Mouse (Mus musculus) thymus, postnatal 14 days (tissue): ENCODE measurements around the gene Igf2bp1.

Source experiments
- DNase-seq: peaks from one replicate; pipeline ENCODE4 v3.0.0; 2021

Gene Igf2bp1

DNA sequence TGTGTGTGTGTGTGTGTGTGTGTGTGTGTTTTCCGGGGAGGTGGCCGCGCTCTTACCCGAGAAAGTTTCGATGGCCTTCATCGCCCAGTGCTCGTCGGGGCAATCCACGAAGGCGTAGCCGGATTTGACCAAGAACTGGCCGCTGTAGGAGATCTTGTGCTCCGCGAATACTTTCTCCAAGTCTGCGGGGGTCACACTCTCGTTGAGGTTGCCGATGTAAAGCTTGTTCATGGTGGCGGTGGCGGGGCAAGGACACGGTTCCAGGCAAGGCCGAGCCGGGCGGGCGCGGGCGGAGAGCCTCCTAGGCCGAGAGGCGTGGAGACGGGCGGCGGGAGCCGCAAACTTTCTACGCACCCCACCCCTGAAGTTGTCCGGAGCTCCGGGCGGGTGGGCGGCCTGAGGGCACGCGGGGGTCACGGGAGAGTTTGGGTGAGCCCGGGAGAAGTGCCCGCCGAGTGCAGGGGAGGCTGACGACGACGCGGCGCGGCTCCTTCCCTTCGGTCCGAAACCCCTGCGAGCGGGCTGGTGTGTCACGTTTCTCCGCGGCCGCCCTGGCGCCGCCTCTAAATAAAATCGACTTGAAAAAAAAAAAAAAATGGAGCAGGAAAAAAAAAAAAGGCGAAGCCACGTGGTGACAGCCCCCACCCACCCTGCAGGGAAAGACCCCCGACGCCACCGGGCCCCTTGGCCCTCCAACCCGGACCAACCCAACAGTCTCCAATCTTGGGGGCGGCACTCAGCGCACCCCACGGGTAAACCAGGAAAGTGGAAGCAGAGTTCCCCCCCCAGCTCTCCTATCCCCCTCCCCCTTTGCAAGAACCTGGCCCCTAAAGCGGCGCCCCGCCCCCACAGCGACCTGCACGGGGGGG, at the start of gene Igf2bp1:
Gene Igf2bp1, minus strand, starts transcription at position 538 of the 869 bp plus-strand sequence.
- peak; percentile 17 for DNase-seq

- no peak for DNase-seq
Measured at GRCm38 (mm10) chr11:96050854-96051253, 45.1 kb upstream of the Igf2bp1 start.

- no peak for DNase-seq
Measured at GRCm38 (mm10) chr11:96049939-96050338, 44.2 kb upstream of the Igf2bp1 start.

GRCm38 (mm10) chr11:96047469-96048373, 42.0 kb upstream of the Igf2bp1 start:
- DNase-seq: no peak

DNA sequence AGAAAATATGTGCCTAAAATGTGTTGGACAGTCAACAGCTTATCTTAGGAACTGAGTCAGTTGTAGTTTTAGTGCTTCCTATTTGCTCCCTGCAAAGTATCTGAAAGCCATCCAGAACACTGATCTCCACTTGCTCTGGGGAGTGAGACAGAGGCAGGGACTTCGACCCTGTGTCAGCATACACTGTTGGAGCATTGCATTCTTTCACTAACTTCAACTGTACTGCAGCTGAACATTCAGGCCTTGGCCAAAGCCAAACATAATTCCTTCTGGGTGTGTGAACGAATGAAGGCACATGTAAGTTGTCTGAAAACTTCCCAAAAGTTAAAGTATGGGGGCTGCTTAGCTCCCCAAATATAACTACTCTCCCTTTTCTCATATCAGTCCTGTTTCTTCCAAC, 41.1 kb upstream of the Igf2bp1 start:
- DNase-seq: no peak

DNA sequence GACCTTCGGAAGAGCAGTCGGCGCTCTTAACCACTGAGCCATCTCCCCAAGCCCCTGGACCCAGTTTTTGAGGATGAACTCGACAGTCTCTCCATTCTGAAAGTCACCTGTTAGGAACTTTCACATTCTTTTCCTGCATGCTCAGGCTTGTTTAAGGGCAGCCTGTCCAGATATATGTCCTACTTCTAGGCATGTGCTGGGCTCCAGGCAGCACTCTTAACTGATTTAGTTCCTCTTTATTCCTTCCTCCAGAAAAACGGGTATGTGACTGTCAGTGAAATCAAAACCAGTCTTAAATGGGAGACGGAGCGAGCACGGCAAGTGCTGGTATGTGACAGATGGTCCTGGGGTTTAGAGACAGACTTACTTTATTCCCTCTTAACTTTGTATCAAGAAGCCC, 40.3 kb upstream of the Igf2bp1 start:
- DNase-seq: no peak

DNA sequence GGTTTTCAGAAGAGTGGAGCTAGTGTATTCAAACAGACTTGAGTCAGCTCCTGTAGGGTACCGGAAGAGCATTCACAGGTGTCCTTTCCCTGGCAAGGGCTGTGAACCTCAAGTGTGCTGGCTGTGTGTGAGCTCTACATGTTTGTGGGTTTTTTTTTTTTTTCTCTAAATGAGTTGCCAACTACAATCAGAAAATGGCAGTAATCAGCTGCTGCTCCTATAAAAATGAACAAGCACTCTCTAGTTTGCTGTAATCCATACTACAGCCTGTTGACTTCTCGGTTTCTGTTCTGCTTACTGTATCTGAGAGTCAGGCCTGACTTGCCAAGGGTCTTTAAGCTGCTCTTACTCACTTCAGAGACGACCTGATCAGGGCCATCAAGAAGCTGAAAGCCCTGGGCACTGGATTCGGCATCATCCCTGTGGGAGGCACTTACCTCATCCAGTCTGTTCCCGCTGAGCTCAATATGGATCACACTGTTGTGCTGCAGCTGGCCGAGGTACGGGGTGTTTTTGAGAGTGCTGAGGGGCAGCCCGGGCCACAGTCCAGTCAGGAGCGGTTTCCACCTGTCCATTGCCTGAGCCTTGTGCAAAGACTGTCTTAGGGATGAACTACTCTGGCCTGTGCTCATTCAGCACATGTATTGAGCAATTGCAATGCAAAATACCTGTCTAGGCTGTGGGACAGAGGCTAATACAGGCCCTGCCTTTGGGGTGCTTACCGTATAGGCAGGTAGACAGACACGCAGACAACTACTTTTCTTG, 39.2 kb upstream of the Igf2bp1 start:
- DNase-seq: no peak

GRCm38 (mm10) chr11:96038560-96038959, 32.8 kb upstream of the Igf2bp1 start:
- DNase-seq: no peak

DNA sequence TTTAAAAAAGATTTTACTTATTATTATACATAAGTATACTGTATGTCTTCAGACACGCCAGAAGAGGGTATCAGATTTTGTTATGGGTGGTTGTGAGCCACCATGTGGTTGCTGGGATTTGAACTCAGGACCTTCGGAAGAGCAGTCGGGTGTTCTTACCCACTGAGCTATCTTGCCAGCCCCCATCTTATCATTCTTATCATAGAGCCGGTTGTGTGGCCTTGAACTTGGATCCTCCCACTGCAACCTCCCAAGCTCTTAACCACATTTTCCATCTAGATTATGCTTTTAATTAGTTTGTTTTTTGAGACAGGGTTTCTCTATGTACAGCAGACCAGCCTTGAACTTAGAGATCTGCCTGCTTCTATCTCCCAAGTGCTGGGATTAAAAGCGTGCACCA, 31.8 kb upstream of the Igf2bp1 start:
- DNase-seq: no peak

- no peak for DNase-seq
Measured at GRCm38 (mm10) chr11:96035133-96035532, 29.4 kb upstream of the Igf2bp1 start.

DNA sequence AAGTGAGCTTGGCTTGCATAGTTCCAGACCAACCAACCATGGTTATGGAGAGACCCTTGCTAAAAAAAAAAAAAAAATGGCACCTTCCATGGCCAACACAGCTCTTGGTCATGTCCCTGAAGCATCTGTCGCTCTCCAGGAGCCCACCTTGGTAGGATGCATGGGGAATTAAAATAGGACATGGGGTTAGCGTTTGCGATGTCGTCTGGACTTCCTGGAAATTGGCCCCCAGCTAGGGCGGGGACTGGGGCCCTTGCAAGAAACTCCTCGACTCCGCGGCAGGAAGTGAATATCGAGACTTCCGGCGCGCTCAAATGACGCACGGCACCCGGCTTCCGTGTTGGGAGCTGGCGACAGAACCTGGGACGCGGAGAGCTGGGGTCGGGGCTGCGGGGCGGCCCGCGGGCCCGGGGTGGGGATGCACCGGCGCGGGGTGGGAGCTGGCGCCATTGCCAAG, 28.9 kb upstream of the Igf2bp1 start, which contains the start of gene Snf8:
Gene Snf8, plus strand, starts transcription at position 290 of the 457 bp plus-strand sequence.
- peak; percentile 96 for DNase-seq

- DNase-seq: no peak
Measured at GRCm38 (mm10) chr11:96034116-96034515, 28.4 kb upstream of the Igf2bp1 start.

GRCm38 (mm10) chr11:96033264-96033663, 27.5 kb upstream of the Igf2bp1 start:
- DNase-seq: no peak

- no peak for DNase-seq
Measured at GRCm38 (mm10) chr11:96031701-96032100, 26.0 kb upstream of the Igf2bp1 start.

- DNase-seq: no peak
Measured at GRCm38 (mm10) chr11:96030571-96030970, 24.8 kb upstream of the Igf2bp1 start.

DNA sequence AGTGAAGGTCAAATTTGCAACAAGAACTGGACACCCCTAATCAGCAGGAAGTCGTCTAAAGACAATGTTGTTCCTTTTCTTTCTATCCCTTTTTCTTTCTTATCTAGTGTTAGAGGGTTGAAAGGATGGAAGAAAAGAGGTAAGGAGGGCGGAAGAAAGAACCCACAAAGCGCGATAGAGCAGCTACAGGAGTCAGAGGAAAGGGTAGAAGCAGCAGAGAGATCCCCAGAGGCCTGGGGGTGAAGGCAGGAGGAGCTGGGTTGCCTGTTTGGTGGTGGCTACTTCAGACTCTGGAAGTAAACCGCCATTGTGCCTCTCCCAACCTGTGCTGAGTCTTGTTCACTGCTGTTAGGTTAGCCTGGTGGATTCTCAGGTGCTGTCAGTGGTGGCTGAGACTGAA, 22.4 kb upstream of the Igf2bp1 start:
- no peak for DNase-seq

GRCm38 (mm10) chr11:96020622-96021021, 14.9 kb upstream of the Igf2bp1 start:
- no peak for DNase-seq

DNA sequence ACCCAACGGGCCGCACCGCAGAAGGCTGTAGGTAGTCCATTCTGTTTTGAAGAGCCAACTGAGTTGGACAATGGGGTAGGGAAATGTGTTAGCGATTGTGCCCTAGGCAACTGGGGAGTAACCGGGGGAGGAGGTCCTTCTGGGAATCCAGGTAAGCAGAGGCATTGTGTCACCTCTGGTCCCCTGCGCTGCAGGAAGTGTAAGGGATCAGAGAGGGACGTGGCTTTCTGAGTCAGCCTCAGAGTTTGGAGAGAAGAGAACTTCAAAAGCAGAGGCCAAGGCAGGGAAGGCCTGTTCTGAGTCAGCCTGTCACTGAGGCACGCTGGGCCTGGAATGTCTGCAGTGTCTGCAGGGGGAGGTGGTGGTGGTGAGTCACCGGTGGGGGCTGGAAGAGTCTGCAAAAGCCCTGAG, 12.2 kb upstream of the Igf2bp1 start:
- no peak for DNase-seq

GRCm38 (mm10) chr11:96015421-96015820, 9.7 kb upstream of the Igf2bp1 start:
- no peak for DNase-seq

- DNase-seq: no peak
Measured at GRCm38 (mm10) chr11:96011982-96012381, 6.2 kb upstream of the Igf2bp1 start.

DNA sequence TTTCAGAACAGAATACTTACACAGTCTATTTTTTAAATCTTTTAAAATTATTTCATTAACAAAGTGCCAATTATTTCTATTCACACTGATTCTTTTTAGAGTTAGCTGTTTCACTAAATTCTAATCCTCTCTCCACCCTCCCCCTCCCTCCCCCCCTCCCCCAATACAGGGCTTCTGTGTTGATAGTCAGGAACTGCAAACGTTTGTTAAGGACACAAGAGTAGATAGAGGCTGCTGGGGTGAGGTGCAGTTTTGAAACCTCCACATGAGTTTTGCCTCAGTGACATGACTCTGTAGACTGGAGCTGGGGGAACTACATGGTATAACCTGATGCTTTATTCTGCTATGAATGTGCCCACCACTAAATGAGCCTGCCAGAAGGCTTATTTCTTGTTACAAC, 3.1 kb upstream of the Igf2bp1 start:
- no peak for DNase-seq

DNA sequence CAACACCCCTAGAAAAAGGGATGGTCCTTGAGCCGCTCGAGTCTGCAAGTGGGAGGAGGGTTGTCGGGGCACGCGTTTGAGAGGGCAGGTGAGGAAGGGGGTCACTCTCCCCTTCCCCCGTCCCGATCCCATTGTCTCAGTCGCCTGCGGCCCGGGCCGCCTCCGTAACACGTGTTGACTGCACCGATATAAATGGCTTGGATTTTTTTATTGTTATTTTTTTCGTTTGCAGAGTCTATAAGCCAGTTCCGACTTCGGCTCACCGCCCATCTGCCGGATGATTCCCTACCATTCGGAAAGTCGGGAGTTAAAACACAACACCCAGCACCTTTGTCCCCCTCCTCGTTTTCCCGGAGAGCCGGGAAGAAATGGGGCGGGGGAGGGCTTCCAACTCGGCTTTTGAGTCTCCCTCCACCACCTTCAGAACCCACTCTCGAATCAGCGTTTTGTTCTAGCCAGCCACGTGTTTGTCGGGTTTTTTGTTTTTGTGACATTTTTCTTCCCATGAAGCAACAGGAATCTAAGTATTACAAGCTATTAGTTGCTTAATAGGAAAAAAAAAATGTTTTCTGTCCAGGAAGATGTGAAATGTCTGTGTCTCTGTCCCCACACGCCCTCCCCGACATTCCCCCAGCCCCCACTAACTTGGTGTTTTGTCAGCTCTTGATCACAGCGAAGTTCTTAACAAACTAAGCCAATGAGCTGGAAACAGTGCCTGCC, 1.9 kb upstream of the Igf2bp1 start:
- no peak for DNase-seq
